Mouse (Mus musculus) embryo, embryonic 10.5 days (tissue): Measurements from ENCODE around the gene Tomm70a.
A peak's percentile ranks its signal among the peaks of the same experiment; 100 is the strongest.
"Not testable (repeated sequence)": the region's sequence is repeated elsewhere in the genome, so short reads cannot be mapped to it uniquely, and the experiment has no call there.

Experiments used
- DNase-seq: peaks from one replicate; pipeline ENCODE4 v3.0.0-alpha.2; 2015; ENCODE audit warnings: low spot score

Gene Tomm70a

GRCm38 (mm10) chr16:57151437-57151836 is 29.9 kb downstream of the Tomm70a start:
- DNase-seq = no peak

- DNase-seq = no peak
Observed at GRCm38 (mm10) chr16:57155899-57156298, 34.4 kb downstream of the Tomm70a start.

GRCm38 (mm10) chr16:57157076-57157475 is 35.6 kb downstream of the Tomm70a start:
- DNase-seq = no peak

GRCm38 (mm10) chr16:57157728-57158127 is 36.2 kb downstream of the Tomm70a start:
- DNase-seq = no peak

- no peak for DNase-seq
Observed at GRCm38 (mm10) chr16:57159835-57160234, 38.3 kb downstream of the Tomm70a start.

- DNase-seq = no peak
Observed at GRCm38 (mm10) chr16:57162841-57163240, 41.3 kb downstream of the Tomm70a start.

GRCm38 (mm10) chr16:57163694-57164093 is 42.2 kb downstream of the Tomm70a start:
- DNase-seq = no peak

- DNase-seq = no peak
Observed at GRCm38 (mm10) chr16:57165157-57165556, 43.7 kb downstream of the Tomm70a start.

- DNase-seq = no peak
Observed at GRCm38 (mm10) chr16:57166086-57166485, 44.6 kb downstream of the Tomm70a start.

- peak; percentile 91 for DNase-seq
Observed at GRCm38 (mm10) chr16:57166611-57167513, 45.4 kb downstream of the Tomm70a start, which contains the start of gene Nit2. TSS of gene Nit2 (minus strand) at chr16:57167341.

- DNase-seq = no peak
Observed at GRCm38 (mm10) chr16:57167514-57167912, 46.0 kb downstream of the Tomm70a start.

- peak; percentile 32 for DNase-seq
Observed at GRCm38 (mm10) chr16:57168236-57168635, 46.7 kb downstream of the Tomm70a start.

- no peak for DNase-seq
Observed at GRCm38 (mm10) chr16:57171161-57171560, 49.7 kb downstream of the Tomm70a start.

- DNase-seq = no peak
Observed at GRCm38 (mm10) chr16:57171570-57171969, 50.1 kb downstream of the Tomm70a start.

- DNase-seq = not testable (repeated sequence)
Observed at GRCm38 (mm10) chr16:57174480-57174879, 53.0 kb downstream of the Tomm70a start.

GRCm38 (mm10) chr16:57175751-57176150 is 54.2 kb downstream of the Tomm70a start:
- DNase-seq = no peak

GRCm38 (mm10) chr16:57176276-57176675 is 54.8 kb downstream of the Tomm70a start:
- no peak for DNase-seq

- DNase-seq = peak; percentile 75
Observed at GRCm38 (mm10) chr16:57177254-57177653, 55.8 kb downstream of the Tomm70a start.

- no peak for DNase-seq
Observed at GRCm38 (mm10) chr16:57177664-57178063, 56.2 kb downstream of the Tomm70a start.

GRCm38 (mm10) chr16:57181180-57181579 is 59.7 kb downstream of the Tomm70a start:
- DNase-seq = no peak

GRCm38 (mm10) chr16:57182037-57182436 is 60.5 kb downstream of the Tomm70a start:
- DNase-seq = no peak

- no peak for DNase-seq
Observed at GRCm38 (mm10) chr16:57186618-57187017, 65.1 kb downstream of the Tomm70a start.

GRCm38 (mm10) chr16:57189493-57189892 is 68.0 kb downstream of the Tomm70a start:
- DNase-seq = no peak

- DNase-seq = no peak
Observed at GRCm38 (mm10) chr16:57190390-57190789, 68.9 kb downstream of the Tomm70a start.
